Mouse (Mus musculus): ENCODE measurements at regions not wholly inside any gene's neighbourhood (a gene's known extent, or its start where the extent isn't known, plus 50 kb on each side); places are given as distances from the start of the nearest gene placed in this dataset.
"Not testable (repeated sequence)": the region's sequence is repeated elsewhere in the genome, so short reads cannot be mapped to it uniquely, and the experiment has no call there.

GRCm38 (mm10) chr17:18511601-18512000 lies 61.4 kb upstream of the Vmn2r96 start:
- in situ Hi-C loops (cut with MboI, MseI) = loop anchor here (10.0 kb wide), 1 partner anchor 807 kb away; the partner anchor contains the start of gene Vmn2r90

- in situ Hi-C loops (cut with MboI, MseI) = loop anchor here (10.0 kb wide), 1 partner anchor 814 kb away; the partner anchor contains the start of gene Vmn2r90
Observed at GRCm38 (mm10) chr17:18518551-18518950, 54.4 kb upstream of the Vmn2r96 start.

GRCm38 (mm10) chr17:18520321-18520720 lies 52.6 kb upstream of the Vmn2r96 start:
- in situ Hi-C loops (cut with MboI, MseI) = not testable (repeated sequence)

Measured in T-helper 2 cell (primary cell).